Mouse (Mus musculus) forebrain, embryonic 10.5 days (tissue): ENCODE measurements at regions not wholly inside any gene's neighbourhood (a gene's known extent, or its start where the extent isn't known, plus 50 kb on each side); places are given as distances from the start of the nearest gene placed in this dataset.

ENCODE experiments used
- DNase-seq: peaks from one replicate; pipeline ENCODE4 v3.0.0-alpha.2; 2017; ENCODE audit warnings: low spot score; ENCODE audit errors: extremely low spot score
- H3K27ac ChIP-seq: fragments of 300-500 bp; sonication (generic); 2 replicates; pipeline ENCODE4 v1.5.1; 2016; ENCODE audit warnings: mild to moderate bottlenecking
- H3K27me3 ChIP-seq: fragments of 300-500 bp; sonication (generic); 2 replicates; pipeline ENCODE4 v1.6.1; 2016; ENCODE audit warnings: mild to moderate bottlenecking; ENCODE audit not compliant: poor library complexity, severe bottlenecking
- H3K36me3 ChIP-seq: fragments of 300-500 bp; sonication (generic); replicated peaks from 2 replicates; pipeline ENCODE4 v1.6.1; 2016; ENCODE audit warnings: mild to moderate bottlenecking, moderate library complexity
- H3K4me1 ChIP-seq: fragments of 300-500 bp; sonication (generic); 2 replicates; pipeline ENCODE4 v1.6.1; 2016
- H3K4me3 ChIP-seq: fragments of 300-500 bp; sonication (generic); 2 replicates; pipeline ENCODE4 v1.5.1; 2016; ENCODE audit warnings: mild to moderate bottlenecking, moderate library complexity
- H3K9me3 ChIP-seq: fragments of 300-500 bp; sonication (generic); 2 replicates; pipeline ENCODE4 v1.6.1; 2016; ENCODE audit warnings: mild to moderate bottlenecking, moderate library complexity
- WGBS: fragments of 180-500 bp; shearing (Covaris S2); methylation state at CpG from one replicate; pipeline ENCODE4 v1.1.7; 2016; 5-methylcytosine and 5-hydroxymethylcytosine counted together

DNA sequence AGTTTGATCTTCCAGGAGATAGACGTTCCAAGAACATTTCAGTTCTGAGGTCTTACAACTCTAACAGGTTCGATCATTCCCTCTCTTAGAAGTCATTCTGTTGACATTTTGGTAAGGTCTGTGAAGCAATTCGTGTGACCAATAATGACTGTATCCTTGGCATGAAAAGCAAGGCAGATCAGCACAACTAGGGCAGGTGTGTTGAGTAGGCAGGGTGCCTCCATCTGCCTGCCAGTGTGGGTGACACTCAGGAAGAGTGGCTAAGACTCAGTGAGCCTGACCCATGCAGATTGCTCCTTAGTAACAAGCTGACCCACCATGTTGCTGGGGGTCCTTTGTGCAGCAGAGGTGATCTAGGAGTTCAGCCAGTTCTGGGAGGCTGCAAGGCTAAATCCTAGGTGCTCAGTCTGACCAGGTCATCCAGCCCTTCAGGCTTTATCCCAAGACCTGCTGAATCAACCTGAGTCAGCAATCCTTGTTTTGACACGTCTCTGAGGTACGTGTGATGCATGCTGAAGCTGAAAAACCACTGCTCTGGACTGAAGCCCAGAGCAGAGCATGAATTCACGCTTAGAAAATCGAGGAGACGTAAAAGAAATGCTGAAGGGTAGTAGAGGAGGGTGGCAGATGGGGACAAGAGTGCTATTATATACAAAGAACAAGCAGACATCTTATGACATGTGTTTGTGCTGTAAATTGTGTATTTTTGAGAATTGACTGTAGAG is 234.6 kb downstream of the Gja1 start:
- Histone ChIP-seq H3K9me3 (no peaks in the 10 kb centered on the region), H3K27ac (no peak overlapping the region), H3K4me3 (no peak overlapping the region), H3K27me3 (no peaks in the 10 kb centered on the region), H3K36me3 (no peaks in the 10 kb centered on the region), H3K4me1 (no peaks in the 10 kb centered on the region)
- DNase-seq: no peak
- 92% methylated on average over 8 of the region's 8 CpGs for WGBS

DNA sequence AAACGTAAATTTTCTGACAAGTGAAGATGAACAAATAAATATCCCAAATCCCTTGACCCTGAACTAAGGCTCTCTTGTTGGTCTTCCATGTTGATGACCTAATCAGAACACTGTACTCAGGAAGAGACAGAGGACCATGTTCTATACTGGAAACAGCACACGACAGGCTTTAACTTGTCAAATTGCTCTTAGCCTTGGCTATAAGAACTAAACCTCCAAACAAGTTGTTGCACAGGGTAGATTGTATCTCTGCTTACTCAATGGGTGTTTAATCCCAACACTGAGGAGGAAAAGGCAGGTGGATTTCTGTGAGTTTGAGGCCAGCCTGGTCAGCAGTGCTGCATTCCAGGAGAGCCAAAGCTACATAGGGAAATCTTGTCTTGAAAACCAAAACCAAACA is 265.5 kb downstream of the Gja1 start:
- Histone ChIP-seq H3K9me3 (no peaks in the 10 kb centered on the region), H3K4me3 (no peak overlapping the region), H3K36me3 (no peaks in the 10 kb centered on the region), H3K4me1 (no peaks in the 10 kb centered on the region), H3K27me3 (no peaks in the 10 kb centered on the region), H3K27ac (no peak overlapping the region)
- WGBS: 89% methylated on average over 2 of the region's 2 CpGs
- no peak for DNase-seq

GRCm38 (mm10) chr10:56643376-56644135 is 266.4 kb downstream of the Gja1 start:
- Histone ChIP-seq H3K4me3 (no peak overlapping the region), H3K36me3 (no peaks in the 10 kb centered on the region), H3K9me3 (no peaks in the 10 kb centered on the region), H3K4me1 (no peaks in the 10 kb centered on the region), H3K27ac (no peak overlapping the region), H3K27me3 (no peaks in the 10 kb centered on the region)
- no peak for DNase-seq
- WGBS: 74% methylated on average over 12 of the region's 12 CpGs

DNA sequence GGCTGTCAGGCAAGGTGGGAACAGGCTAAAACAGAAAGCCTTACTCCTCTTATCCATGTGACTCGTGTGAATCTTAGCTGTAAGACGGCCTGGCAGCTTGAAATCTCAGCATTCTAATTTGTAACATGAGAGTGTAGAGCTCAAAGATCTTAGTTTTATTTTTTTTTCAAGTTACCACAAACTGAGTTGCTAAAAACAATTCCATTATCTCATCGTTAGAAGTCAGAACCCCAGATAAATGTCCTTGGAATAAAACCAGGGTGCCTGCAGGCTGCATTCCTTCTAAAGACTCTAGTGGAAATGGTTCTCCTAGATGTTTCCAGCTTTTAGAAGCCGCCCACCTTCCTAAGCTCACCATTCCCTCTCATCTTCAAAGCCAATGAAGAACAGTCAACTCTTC is 283.4 kb downstream of the Gja1 start:
- Histone ChIP-seq H3K36me3 (no peaks in the 10 kb centered on the region), H3K9me3 (peaks cover 3% of the 10 kb centered on the region), H3K4me3 (no peak overlapping the region), H3K4me1 (no peaks in the 10 kb centered on the region), H3K27me3 (no peaks in the 10 kb centered on the region), H3K27ac (no peak overlapping the region)
- no peak for DNase-seq
- 87% methylated on average over 4 of the region's 4 CpGs for WGBS

DNA sequence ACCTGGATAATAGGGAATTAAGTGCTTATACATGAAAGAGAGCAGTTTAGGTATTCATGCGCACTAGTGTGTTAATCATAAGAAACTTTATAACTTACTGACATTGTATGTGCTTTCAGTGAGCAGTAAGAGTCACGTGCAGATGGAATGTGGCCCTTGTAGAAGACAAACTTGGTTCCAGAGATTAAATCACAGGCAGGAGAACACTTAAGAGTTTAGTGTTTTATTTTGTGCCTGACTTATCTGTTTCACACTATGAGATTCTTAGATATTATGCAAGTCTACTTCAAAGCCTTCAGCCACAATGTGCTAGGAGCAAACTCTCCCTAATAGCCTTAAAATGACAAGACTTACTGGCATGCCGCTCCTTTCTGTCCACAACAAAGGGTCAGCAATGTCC is 296.8 kb downstream of the Gja1 start:
- H3K4me3 ChIP-seq: no peak overlapping the region
- 77% methylated on average over 3 of the region's 3 CpGs for WGBS
- no peaks in the 10 kb centered on the region for H3K9me3 ChIP-seq
- H3K27ac ChIP-seq: no peak overlapping the region
- no peaks in the 10 kb centered on the region for H3K27me3 ChIP-seq
- no peaks in the 10 kb centered on the region for H3K36me3 ChIP-seq
- no peaks in the 10 kb centered on the region for H3K4me1 ChIP-seq
- no peak for DNase-seq

- no peak overlapping the region for H3K4me3 ChIP-seq
- no peaks in the 10 kb centered on the region for H3K4me1 ChIP-seq
- no peaks in the 10 kb centered on the region for H3K27me3 ChIP-seq
- no peak for DNase-seq
- H3K9me3 ChIP-seq: no peaks in the 10 kb centered on the region
- H3K36me3 ChIP-seq: no peaks in the 10 kb centered on the region
- H3K27ac ChIP-seq: no peak overlapping the region
- WGBS: 78% methylated on average over 3 of the region's 3 CpGs
Observed at GRCm38 (mm10) chr10:56682901-56683300, 305.8 kb downstream of the Gja1 start.

DNA sequence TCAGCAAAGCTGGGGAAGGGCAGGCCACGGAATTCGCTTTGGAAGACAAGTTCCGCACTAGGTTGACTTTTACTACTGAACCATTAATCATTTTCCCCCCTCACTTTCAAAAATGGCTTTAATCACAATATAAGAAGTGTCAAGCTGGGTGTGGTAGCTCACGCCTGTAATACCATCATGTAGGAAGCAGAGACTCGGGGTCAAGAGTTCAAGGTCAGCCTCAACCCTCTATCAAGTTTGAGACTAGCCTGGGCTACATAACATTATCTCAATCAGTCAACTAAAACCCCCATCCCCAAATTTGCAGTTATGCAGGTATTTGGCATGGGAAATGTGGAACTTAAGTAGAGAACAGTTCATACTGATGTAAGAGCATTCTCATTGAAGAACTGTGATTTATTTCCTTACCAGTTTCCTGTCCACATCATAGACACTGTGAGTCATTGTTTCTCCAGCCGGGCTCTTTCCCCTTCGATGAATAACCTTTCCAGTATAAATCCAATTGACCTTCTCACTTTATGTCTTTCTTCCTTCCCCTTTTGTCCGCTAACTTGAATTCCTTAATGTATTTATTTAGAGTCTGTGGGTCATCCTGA is 308.6 kb downstream of the Gja1 start:
- no peak for DNase-seq
- no peaks in the 10 kb centered on the region for H3K36me3 ChIP-seq
- H3K27me3 ChIP-seq: no peaks in the 10 kb centered on the region; the same call in 1 of the 2 replicates
- no peaks in the 10 kb centered on the region for H3K9me3 ChIP-seq
- H3K4me3 ChIP-seq: no peak overlapping the region
- WGBS: 91% methylated on average over 8 of the region's 8 CpGs
- H3K4me1 ChIP-seq: no peaks in the 10 kb centered on the region
- H3K27ac ChIP-seq: no peak overlapping the region

GRCm38 (mm10) chr10:56691467-56691866 is 314.3 kb downstream of the Gja1 start:
- WGBS: 76% methylated on average over 2 of the region's 2 CpGs
- H3K36me3 ChIP-seq: no peaks in the 10 kb centered on the region
- no peak overlapping the region for H3K27ac ChIP-seq
- peaks cover 8% of the 10 kb centered on the region for H3K4me1 ChIP-seq
- no peaks in the 10 kb centered on the region for H3K9me3 ChIP-seq
- peaks cover 28% of the 10 kb centered on the region for H3K27me3 ChIP-seq
- H3K4me3 ChIP-seq: no peak overlapping the region
- no peak for DNase-seq

GRCm38 (mm10) chr10:56695100-56695499 is 318.0 kb downstream of the Gja1 start:
- Histone ChIP-seq H3K27ac (no peak overlapping the region), H3K4me1 (peaks cover 8% of the 10 kb centered on the region), H3K4me3 (no peak overlapping the region), H3K9me3 (no peaks in the 10 kb centered on the region), H3K36me3 (no peaks in the 10 kb centered on the region), H3K27me3 (peaks cover 41% of the 10 kb centered on the region)
- 10% methylated on average over 3 of the region's 3 CpGs for WGBS
- DNase-seq: no peak

- no peak overlapping the region for H3K4me3 ChIP-seq
- H3K4me1 ChIP-seq: no peaks in the 10 kb centered on the region
- DNase-seq: no peak
- H3K27ac ChIP-seq: no peak overlapping the region
- peaks cover 22% of the 10 kb centered on the region for H3K27me3 ChIP-seq
- no peaks in the 10 kb centered on the region for H3K36me3 ChIP-seq
- 83% methylated on average over 6 of the region's 6 CpGs for WGBS
- H3K9me3 ChIP-seq: no peaks in the 10 kb centered on the region
Observed at GRCm38 (mm10) chr10:56700126-56700525, 323.0 kb downstream of the Gja1 start.

GRCm38 (mm10) chr10:56708411-56708810 is 331.3 kb downstream of the Gja1 start:
- Histone ChIP-seq H3K36me3 (no peaks in the 10 kb centered on the region), H3K4me3 (no peak overlapping the region), H3K4me1 (peaks cover 16% of the 10 kb centered on the region), H3K27me3 (no peaks in the 10 kb centered on the region), H3K27ac (no peak overlapping the region), H3K9me3 (no peaks in the 10 kb centered on the region)
- no peak for DNase-seq
- 95% methylated on average over 2 of the region's 2 CpGs for WGBS

DNA sequence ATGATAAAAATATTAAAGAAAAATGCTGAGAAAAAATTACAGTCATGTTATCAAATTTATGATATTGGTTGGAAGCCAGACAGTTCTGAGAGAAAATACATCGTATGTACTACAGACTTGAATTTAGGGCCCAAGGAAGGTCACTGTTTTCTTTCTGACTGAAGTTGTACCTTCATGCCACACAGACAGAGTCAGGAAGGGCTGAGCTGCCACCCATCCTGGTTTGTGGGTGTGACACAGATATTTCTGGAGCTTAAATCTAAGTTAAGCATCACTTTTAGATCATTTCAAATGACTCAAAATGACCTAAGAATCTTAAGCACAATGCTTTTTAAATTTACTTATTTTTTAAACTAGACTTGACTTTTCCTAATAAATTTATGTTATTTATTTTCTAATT is 331.8 kb downstream of the Gja1 start:
- DNase-seq: no peak
- Histone ChIP-seq H3K9me3 (no peaks in the 10 kb centered on the region), H3K4me1 (peaks cover 16% of the 10 kb centered on the region), H3K36me3 (no peaks in the 10 kb centered on the region), H3K4me3 (no peak overlapping the region), H3K27ac (no peak overlapping the region), H3K27me3 (no peaks in the 10 kb centered on the region)
- 90% methylated on average over 1 of the region's 1 CpGs for WGBS

- peaks cover 16% of the 10 kb centered on the region for H3K4me1 ChIP-seq
- no peaks in the 10 kb centered on the region for H3K9me3 ChIP-seq
- H3K4me3 ChIP-seq: no peak overlapping the region
- WGBS: 34% methylated on average over 7 of the region's 7 CpGs
- H3K27me3 ChIP-seq: no peaks in the 10 kb centered on the region
- DNase-seq: no peak
- H3K27ac ChIP-seq: no peak overlapping the region
- no peaks in the 10 kb centered on the region for H3K36me3 ChIP-seq
Observed at GRCm38 (mm10) chr10:56712611-56713105, 335.5 kb downstream of the Gja1 start.
